Mouse (Mus musculus) heart, embryonic 11.5 days (tissue): ENCODE measurements around the gene Gm5105. TPM values are rescaled to one million over a fixed set of nuclear protein-coding genes. Genes with fewer than 3 reads are reported as not detected.
A peak's percentile ranks its signal among the peaks of the same experiment; 100 is the strongest.

Experiments
- ATAC-seq: fragments of 200-750 bp; cut with Nextera tagmentation; replicated peaks from 2 replicates; pipeline ENCODE4 v1.8.0; 2017; ENCODE audit warnings: moderate library complexity; ENCODE audit not compliant: insufficient number of reproducible peaks, low FRiP score, low TSS enrichment
- H3K27ac ChIP-seq: fragments of 300-500 bp; sonication (generic); 2 replicates; pipeline ENCODE4 v1.5.1; 2014; ENCODE audit warnings: mild to moderate bottlenecking, low read depth, low read length
- H3K27me3 ChIP-seq: fragments of 300-500 bp; sonication (generic); 2 replicates; pipeline ENCODE4 v1.6.1; 2014; ENCODE audit warnings: mild to moderate bottlenecking, low read length, mixed read lengths; ENCODE audit not compliant: control insufficient read depth, insufficient read depth
- H3K36me3 ChIP-seq: fragments of 300-500 bp; sonication (generic); 2 replicates; pipeline ENCODE4 v1.6.1; 2014; ENCODE audit warnings: mild to moderate bottlenecking, low read length, moderate library complexity, mixed read lengths; ENCODE audit not compliant: control insufficient read depth, insufficient read depth
- H3K4me1 ChIP-seq: fragments of 300-500 bp; sonication (generic); 2 replicates; pipeline ENCODE4 v1.6.1; 2014; ENCODE audit warnings: low read length; ENCODE audit not compliant: control insufficient read depth, insufficient read depth
- H3K4me2 ChIP-seq: fragments of 300-500 bp; sonication (generic); 2 replicates; pipeline ENCODE4 v1.6.1; 2014; ENCODE audit warnings: mild to moderate bottlenecking, moderate library complexity
- H3K4me3 ChIP-seq: fragments of 300-500 bp; sonication (generic); 2 replicates; pipeline ENCODE4 v1.5.1; 2014; ENCODE audit warnings: low read depth, low read length
- H3K9ac ChIP-seq: fragments of 300-500 bp; sonication (generic); 2 replicates; pipeline ENCODE4 v1.6.1; 2014; ENCODE audit warnings: mild to moderate bottlenecking, low read depth, low read length, moderate library complexity
- H3K9me3 ChIP-seq: fragments of 300-500 bp; sonication (generic); replicated peaks from 2 replicates; pipeline ENCODE4 v1.6.1; 2016; ENCODE audit warnings: low read length; ENCODE audit not compliant: control insufficient read depth
- WGBS: fragments of 180-500 bp; shearing (Covaris S2); extraction: QIAGEN DNeasy Blood & Tissue Kit; methylation state at CpG from one replicate; pipeline ENCODE4 v1.1.7; 2014; ENCODE audit not compliant: insufficient replicate concordance; 5-methylcytosine and 5-hydroxymethylcytosine counted together
- polyA plus RNA-seq: library from polyadenylated mRNA; unstranded; fragments of >200 nt; fragmentation: Nextera tagmentation; extraction: Ambion mirVana; gene quantifications from 2 replicates; pipeline ENCODE4 v1.2.1, GENCODE M21; 2014

The Gm5105 gene
- polyA plus RNA-seq, 1 experiment from 2014 or later: not detected

DNA sequence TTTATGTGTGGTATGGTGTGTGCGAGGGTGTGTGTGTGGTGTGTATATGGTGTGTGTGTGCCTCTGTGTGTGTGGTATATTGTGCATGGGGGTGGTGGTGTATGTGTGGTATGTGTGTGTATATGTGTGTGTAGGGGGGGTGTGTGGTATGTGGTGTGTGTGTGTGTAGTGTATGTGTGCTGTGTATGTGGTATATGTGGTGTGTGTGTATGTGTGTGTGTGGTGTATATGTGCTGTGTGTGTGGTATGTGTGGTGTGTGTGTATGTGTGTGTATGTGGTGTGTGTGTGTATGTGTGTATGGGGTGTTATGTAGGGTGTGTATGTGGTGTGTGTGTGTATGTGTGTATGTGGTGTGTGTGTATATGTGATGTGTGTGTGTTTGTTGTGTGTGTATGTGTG lies 7.0 kb upstream of the Gm5105 start:
- Histone ChIP-seq H3K9ac (no peak overlapping the region), H3K4me3 (no peak overlapping the region), H3K4me1 (peaks cover 19% of the 10 kb centered on the region), H3K27ac (no peak overlapping the region), H3K9me3 (no peaks in the 10 kb centered on the region), H3K27me3 (no peaks in the 10 kb centered on the region), H3K4me2 (no peak overlapping the region), H3K36me3 (no peaks in the 10 kb centered on the region)
- no peak for ATAC-seq
- WGBS: 91% methylated on average over 1 of the region's 1 CpGs

DNA sequence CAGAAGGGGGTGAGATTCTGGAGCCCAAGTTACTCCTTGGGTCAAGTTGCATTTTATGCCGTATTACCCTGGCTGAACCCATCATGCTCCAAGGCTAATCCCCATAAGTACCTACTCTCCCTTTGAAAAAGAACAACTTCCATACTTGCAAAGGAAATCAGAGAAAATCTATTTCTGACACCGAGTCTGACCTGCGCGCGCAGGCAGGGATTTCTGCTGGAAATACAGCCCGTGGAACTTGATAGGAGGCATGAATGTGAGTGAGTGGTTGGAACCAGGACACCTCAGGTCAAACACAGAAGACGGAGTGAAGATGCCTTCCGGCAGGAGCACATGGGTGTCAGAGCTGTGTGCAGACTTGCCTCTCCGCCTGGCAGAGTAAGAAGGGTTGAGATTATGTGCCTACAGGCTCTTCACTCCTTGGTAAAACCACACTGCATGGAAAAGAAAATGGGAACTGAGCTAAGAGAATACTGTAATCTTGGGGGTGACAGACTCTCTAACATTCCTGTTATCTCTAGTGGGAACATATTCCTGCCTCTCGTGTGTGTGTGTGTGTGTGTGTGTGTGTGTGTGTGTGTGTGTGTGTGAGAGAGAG lies 4.4 kb upstream of the Gm5105 start:
- H3K27me3 ChIP-seq: no peaks in the 10 kb centered on the region
- H3K4me2 ChIP-seq: peak overlapping the region; percentile 67
- H3K9me3 ChIP-seq: no peaks in the 10 kb centered on the region
- H3K27ac ChIP-seq: peak overlapping the region; percentile 29; the same call in 1 of the 2 replicates
- H3K4me3 ChIP-seq: peak overlapping the region; percentile 37
- peaks cover 26% of the 10 kb centered on the region for H3K4me1 ChIP-seq
- H3K36me3 ChIP-seq: no peaks in the 10 kb centered on the region
- H3K9ac ChIP-seq: peak overlapping the region; percentile 46
- ATAC-seq: no peak
- 65% methylated on average over 10 of the region's 10 CpGs for WGBS

DNA sequence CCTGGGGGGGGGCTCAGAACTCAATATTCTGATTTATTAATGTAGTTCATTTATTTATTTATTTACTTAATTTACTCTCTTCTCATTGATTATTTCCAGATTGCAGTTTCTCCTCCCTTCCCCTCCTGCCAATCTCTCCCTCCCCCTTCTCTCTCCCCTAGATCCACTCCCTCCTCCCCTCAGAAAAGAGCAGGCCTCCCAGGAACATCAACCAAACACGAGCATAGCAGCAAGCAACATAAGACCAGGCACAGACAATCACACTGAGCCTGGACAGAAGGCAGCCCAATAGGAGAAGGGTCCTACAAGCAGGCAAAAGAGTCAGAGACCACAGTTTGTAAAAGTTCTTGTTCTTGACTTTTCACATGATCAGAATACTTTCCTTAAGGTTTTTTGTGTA lies 3.8 kb upstream of the Gm5105 start:
- peak overlapping the region; percentile 46; the same call in 1 of the 2 replicates for H3K9ac ChIP-seq
- H3K27me3 ChIP-seq: no peaks in the 10 kb centered on the region
- H3K36me3 ChIP-seq: no peaks in the 10 kb centered on the region
- 12% methylated on average over 1 of the region's 1 CpGs for WGBS
- peak overlapping the region; percentile 67 for H3K4me2 ChIP-seq
- no peak for ATAC-seq
- peaks cover 28% of the 10 kb centered on the region for H3K4me1 ChIP-seq
- H3K27ac ChIP-seq: peak overlapping the region; percentile 29; the same call in 1 of the 2 replicates
- H3K4me3 ChIP-seq: peak overlapping the region; percentile 37
- H3K9me3 ChIP-seq: no peaks in the 10 kb centered on the region

DNA sequence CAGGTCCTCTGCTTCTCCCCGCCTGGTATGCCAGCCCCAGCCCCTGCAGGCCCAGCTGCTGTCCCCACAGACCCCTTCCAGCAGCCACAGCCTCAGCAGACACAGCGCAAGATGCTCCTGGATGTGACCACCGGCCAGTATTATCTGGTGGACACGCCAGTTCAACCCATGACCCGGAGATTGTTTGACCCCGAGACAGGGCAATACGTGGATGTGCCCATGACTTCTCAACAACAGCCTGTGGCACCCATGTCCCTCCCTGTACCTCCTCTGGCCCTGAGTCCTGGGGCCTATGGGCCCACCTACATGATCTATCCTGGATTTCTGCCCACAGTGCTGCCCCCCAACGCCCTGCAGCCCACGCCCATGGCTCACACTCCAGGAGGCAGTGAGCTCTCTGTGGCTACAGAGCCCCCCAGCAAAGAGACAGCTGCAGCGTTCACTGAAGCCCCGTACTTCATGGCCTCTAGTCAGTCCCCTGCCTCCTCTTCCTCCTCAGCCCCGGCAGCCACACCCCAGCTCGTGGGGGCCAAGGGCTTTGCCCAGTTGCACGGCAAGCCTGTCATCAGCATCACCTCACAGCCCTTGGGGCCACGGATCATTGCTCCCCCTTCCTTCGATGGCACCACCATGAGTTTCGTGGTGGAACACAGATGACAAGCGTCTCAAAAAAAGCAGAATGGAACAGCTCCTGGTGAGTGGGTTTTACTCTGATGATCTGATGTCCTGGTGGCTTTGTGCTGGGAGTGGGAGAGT lies 2.7 kb upstream of the Gm5105 start:
- WGBS: 57% methylated on average over 18 of the region's 18 CpGs
- H3K4me3 ChIP-seq: peak overlapping the region; percentile 37
- H3K27me3 ChIP-seq: no peaks in the 10 kb centered on the region
- no peak for ATAC-seq
- peak overlapping the region; percentile 55 for H3K27ac ChIP-seq
- H3K9ac ChIP-seq: peak overlapping the region; percentile 61
- H3K9me3 ChIP-seq: no peaks in the 10 kb centered on the region
- no peaks in the 10 kb centered on the region for H3K36me3 ChIP-seq
- peaks cover 36% of the 10 kb centered on the region for H3K4me1 ChIP-seq
- H3K4me2 ChIP-seq: peak overlapping the region; percentile 67

DNA sequence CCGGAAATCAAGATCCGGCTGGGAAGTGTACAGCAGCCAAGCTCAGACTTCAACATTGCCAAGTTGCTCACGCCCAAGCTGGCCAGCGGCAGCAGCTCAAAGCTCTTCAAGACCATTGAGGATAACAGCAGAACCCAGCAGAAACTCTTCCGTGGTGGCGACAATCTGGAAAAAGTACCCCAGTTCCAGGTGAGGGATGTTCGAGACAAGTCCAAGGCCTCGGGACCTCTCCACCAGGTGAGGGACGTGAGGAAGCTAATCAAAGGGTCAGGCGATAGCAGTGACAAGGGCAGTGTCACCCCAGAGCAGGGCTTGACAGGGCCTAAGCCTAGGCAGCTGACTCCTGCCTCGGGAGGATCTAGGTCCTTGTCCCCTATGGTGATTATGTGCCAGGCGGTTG lies 915 bp upstream of the Gm5105 start:
- ATAC-seq: no peak
- H3K36me3 ChIP-seq: no peaks in the 10 kb centered on the region
- peak overlapping the region; percentile 67 for H3K4me2 ChIP-seq
- WGBS: 88% methylated on average over 12 of the region's 12 CpGs
- no peak overlapping the region for H3K9ac ChIP-seq
- no peaks in the 10 kb centered on the region for H3K9me3 ChIP-seq
- H3K27me3 ChIP-seq: no peaks in the 10 kb centered on the region
- H3K4me3 ChIP-seq: no peak overlapping the region
- H3K4me1 ChIP-seq: peaks cover 47% of the 10 kb centered on the region
- no peak overlapping the region for H3K27ac ChIP-seq

DNA sequence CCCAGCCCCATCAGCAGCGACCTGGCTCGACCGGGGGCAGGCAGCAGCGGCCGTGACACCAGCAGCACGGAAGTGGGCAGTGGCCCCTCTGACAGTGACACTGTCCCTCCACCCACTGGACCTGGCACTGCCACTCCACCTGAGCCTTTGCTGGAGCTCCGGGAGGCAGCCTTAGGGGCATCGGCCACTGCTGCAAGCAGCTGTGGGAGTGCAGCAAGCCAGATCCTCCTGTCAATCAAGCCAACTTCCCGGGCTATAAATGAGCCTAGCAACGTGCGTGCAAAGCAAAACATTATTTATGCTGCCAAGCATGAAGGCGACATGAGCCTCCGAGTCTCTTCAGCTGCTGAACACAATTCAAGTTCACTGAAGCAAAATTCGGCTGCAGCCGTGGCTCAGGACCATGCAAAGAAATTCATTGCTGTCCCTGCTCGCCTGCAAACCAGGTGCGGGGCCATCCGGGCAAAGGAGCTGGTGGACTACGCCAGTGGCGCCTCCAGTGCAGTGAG lies 786 bp downstream of the Gm5105 start:
- Histone ChIP-seq H3K4me3 (peak overlapping the region; percentile 18; the same call in 1 of the 2 replicates), H3K9ac (0 out of 2 replicates have a peak overlapping the region, but pooled peaks have one; percentile 34), H3K9me3 (no peaks in the 10 kb centered on the region), H3K4me2 (peak overlapping the region; percentile 48), H3K27ac (no peak overlapping the region), H3K27me3 (no peaks in the 10 kb centered on the region), H3K4me1 (peaks cover 37% of the 10 kb centered on the region), H3K36me3 (no peaks in the 10 kb centered on the region)
- WGBS: 76% methylated on average over 20 of the region's 20 CpGs
- ATAC-seq: no peak

DNA sequence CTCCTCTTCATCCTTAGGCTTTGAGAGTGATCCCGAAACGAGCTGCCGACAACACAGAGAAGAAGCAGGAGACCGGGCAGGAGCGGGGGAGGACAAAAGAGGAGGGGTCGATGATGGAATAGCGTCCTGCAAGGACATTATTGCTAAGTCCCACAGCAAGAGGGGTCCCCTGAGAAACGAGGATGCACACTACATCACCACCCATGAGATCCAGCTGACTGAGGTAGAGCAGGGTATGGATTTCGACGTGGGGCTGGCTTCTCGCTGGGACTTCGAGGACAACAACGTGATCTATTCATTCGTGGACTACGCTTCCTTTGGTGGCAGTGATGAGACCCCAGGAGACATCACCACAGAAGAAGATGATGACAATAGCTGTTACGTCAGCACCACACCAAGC lies 1.3 kb downstream of the Gm5105 start:
- ATAC-seq: no peak
- peaks cover 37% of the 10 kb centered on the region for H3K4me1 ChIP-seq
- WGBS: 79% methylated on average over 16 of the region's 16 CpGs

DNA sequence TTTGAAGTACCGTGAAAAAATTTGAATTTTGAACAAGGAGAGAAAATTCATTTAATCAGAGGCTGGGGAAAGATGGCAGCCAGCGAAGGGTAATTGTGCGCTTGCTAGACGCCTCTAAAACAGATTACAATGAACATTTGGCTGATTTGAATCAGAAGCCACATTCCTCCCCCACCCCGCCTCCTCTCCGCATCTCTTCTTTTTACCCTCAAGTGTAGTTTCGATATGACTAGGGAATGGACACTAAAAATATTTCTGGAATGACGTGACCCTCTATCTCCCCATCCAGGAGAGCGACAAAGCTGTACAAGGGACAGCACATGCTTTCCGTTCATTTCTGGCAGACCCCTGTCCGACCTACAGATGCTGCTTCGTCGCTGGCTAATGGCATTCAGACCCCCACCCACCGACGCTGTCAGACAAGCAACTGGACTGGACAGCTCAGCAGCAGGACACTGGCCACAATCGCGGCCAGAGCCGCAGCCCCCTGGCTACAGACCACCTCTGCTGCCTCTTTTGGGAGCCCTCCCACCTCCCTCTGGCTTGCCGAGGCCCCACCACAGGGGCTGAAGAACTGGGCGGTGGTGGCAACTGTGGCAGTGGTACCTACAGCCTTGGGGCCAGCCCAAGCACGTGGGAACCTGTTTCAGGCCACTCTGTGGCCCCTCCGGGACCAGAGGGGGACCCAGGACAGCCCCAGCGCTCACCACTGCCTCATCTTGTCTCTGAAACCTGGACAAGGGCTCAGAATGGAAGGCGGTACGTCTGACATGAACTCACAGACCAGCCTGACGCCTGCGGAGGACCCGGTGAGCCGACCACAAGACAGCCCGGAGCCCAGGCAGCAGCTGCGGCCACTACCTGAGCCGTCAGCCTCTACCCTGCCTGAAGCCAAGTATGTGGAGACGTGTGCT lies 2.2 kb downstream of the Gm5105 start, which contains the start of gene 1110002E22Rik:
Gene 1110002E22Rik (plus strand): TSS at position 321 of the 914 bp plus-strand sequence.
- Histone ChIP-seq H3K4me1 (peaks cover 44% of the 10 kb centered on the region), H3K27me3 (no peaks in the 10 kb centered on the region), H3K9ac (peak within 1 kb of the TSS; percentile 61), H3K36me3 (no peaks in the 10 kb centered on the region), H3K4me3 (peak within 1 kb of the TSS; percentile 4), H3K27ac (peak within 1 kb of the TSS; percentile 82), H3K4me2 (peak within 1 kb of the TSS; percentile 48), H3K9me3 (no peaks in the 10 kb centered on the region)
- 52% methylated on average over 33 of the region's 33 CpGs for WGBS
- ATAC-seq: peak; percentile 31; the same call in 1 of the 2 replicates

More for the DNA sequence above, 1.3 kb downstream of the Gm5105 start:
- Histone ChIP-seq H3K27me3 (no peaks in the 10 kb centered on the region), H3K4me2 (peak overlapping the region; percentile 48), H3K36me3 (no peaks in the 10 kb centered on the region), H3K9me3 (no peaks in the 10 kb centered on the region), H3K27ac (peak overlapping the region; percentile 75), H3K9ac (peak overlapping the region; percentile 61; the same call in 1 of the 2 replicates), H3K4me3 (peak overlapping the region; percentile 4; the same call in 1 of the 2 replicates)
